Mouse (Mus musculus) urinary bladder, postnatal 4 days (tissue): ENCODE measurements around the gene Grm8.
"Not testable (repeated sequence)": the region's sequence is repeated elsewhere in the genome, so short reads cannot be mapped to it uniquely, and the experiment has no call there.

Experiments
- DNase-seq, 2 experiments: peaks; one replicate each; pipeline ENCODE4 v3.0.0; 2021 to 2022; ENCODE audit warnings: low spot score in 2 of 2

The Grm8 gene

GRCm38 (mm10) chr6:27887922-27888321, 247.1 kb downstream of the Grm8 start:
- DNase-seq, result no peak

- no peak for DNase-seq
These were observed 249.2 kb downstream of the Grm8 start for GRCm38 (mm10) chr6:27885786-27886185.

- DNase-seq, result no peak
These were observed 285.3 kb downstream of the Grm8 start for GRCm38 (mm10) chr6:27849644-27850043.

GRCm38 (mm10) chr6:27836159-27836558, 298.8 kb downstream of the Grm8 start:
- DNase-seq, result no peak

- not testable (repeated sequence) for DNase-seq
These were observed 315.2 kb downstream of the Grm8 start for GRCm38 (mm10) chr6:27819735-27820134.

GRCm38 (mm10) chr6:27812789-27813188, 322.2 kb downstream of the Grm8 start:
- no peak for DNase-seq

- no peak for DNase-seq
These were observed 325.0 kb downstream of the Grm8 start for GRCm38 (mm10) chr6:27809996-27810395.

GRCm38 (mm10) chr6:27806741-27807140, 328.2 kb downstream of the Grm8 start:
- DNase-seq, result no peak

- DNase-seq, result no peak
These were observed 334.0 kb downstream of the Grm8 start for GRCm38 (mm10) chr6:27800881-27801572.

GRCm38 (mm10) chr6:27798735-27799134, 336.2 kb downstream of the Grm8 start:
- no peak for DNase-seq

GRCm38 (mm10) chr6:27789566-27789965, 345.4 kb downstream of the Grm8 start:
- no peak for DNase-seq

GRCm38 (mm10) chr6:27789151-27789550, 345.8 kb downstream of the Grm8 start:
- no peak for DNase-seq

GRCm38 (mm10) chr6:27782251-27782650, 352.7 kb downstream of the Grm8 start:
- no peak for DNase-seq

- DNase-seq, result no peak
These were observed 353.6 kb downstream of the Grm8 start for GRCm38 (mm10) chr6:27781371-27781770.

- no peak for DNase-seq
These were observed 359.2 kb downstream of the Grm8 start for GRCm38 (mm10) chr6:27775646-27776271.

GRCm38 (mm10) chr6:27762061-27762460, 372.9 kb downstream of the Grm8 start:
- no peak for DNase-seq

- DNase-seq, result no peak
These were observed 381.6 kb downstream of the Grm8 start for GRCm38 (mm10) chr6:27753290-27753829.

GRCm38 (mm10) chr6:27746493-27746892, 388.5 kb downstream of the Grm8 start:
- DNase-seq, result no peak

- no peak for DNase-seq
These were observed 389.1 kb downstream of the Grm8 start for GRCm38 (mm10) chr6:27745693-27746451.

GRCm38 (mm10) chr6:27689382-27689781, 445.6 kb downstream of the Grm8 start:
- no peak for DNase-seq

GRCm38 (mm10) chr6:27661747-27662435, 473.1 kb downstream of the Grm8 start:
- no peak for DNase-seq

GRCm38 (mm10) chr6:27657520-27657919, 477.5 kb downstream of the Grm8 start:
- no peak for DNase-seq
